Mouse (Mus musculus) retina, postnatal 7 days (tissue): ENCODE measurements around the gene Tcf12.

Experiments used
- DNase-seq: peaks from one replicate; pipeline ENCODE4 v3.0.0-alpha.2; 2012; ENCODE audit warnings: low read depth, low spot score

Gene Tcf12

GRCm38 (mm10) chr9:72111622-72112550, at the start of gene Tcf12:
Tcf12 (minus strand) TSS chr9:72111871.
- peak; percentile 86 for DNase-seq

- no peak for DNase-seq
Measured at GRCm38 (mm10) chr9:72158392-72158791, 46.7 kb upstream of the Tcf12 start.

- no peak for DNase-seq
Measured at GRCm38 (mm10) chr9:72157091-72157490, 45.4 kb upstream of the Tcf12 start.

GRCm38 (mm10) chr9:72155250-72156138, 43.8 kb upstream of the Tcf12 start:
- no peak for DNase-seq

- no peak for DNase-seq
Measured at GRCm38 (mm10) chr9:72144148-72144547, 32.5 kb upstream of the Tcf12 start.

GRCm38 (mm10) chr9:72137899-72138298, 26.2 kb upstream of the Tcf12 start:
- DNase-seq = no peak

GRCm38 (mm10) chr9:72133772-72134245, 22.1 kb upstream of the Tcf12 start:
- DNase-seq = no peak

GRCm38 (mm10) chr9:72133089-72133771, 21.6 kb upstream of the Tcf12 start:
- DNase-seq = peak; percentile 88

- no peak for DNase-seq
Measured at GRCm38 (mm10) chr9:72132728-72133088, 21.0 kb upstream of the Tcf12 start.

- no peak for DNase-seq
Measured at GRCm38 (mm10) chr9:72129884-72130283, 18.2 kb upstream of the Tcf12 start.

- DNase-seq = no peak
Measured at GRCm38 (mm10) chr9:72125442-72125841, 13.8 kb upstream of the Tcf12 start.

GRCm38 (mm10) chr9:72118490-72118889, 6.8 kb upstream of the Tcf12 start:
- DNase-seq = no peak

- no peak for DNase-seq
Measured at GRCm38 (mm10) chr9:72111004-72111621, 558 bp downstream of the Tcf12 start.

GRCm38 (mm10) chr9:72110627-72111003, 1.1 kb downstream of the Tcf12 start:
- peak; percentile 49 for DNase-seq

- no peak for DNase-seq
Measured at GRCm38 (mm10) chr9:72103471-72103870, 8.2 kb downstream of the Tcf12 start.

GRCm38 (mm10) chr9:72099945-72100685, 11.6 kb downstream of the Tcf12 start:
- no peak for DNase-seq

- DNase-seq = no peak
Measured at GRCm38 (mm10) chr9:72098056-72098455, 13.6 kb downstream of the Tcf12 start.

GRCm38 (mm10) chr9:72097083-72097482, 14.6 kb downstream of the Tcf12 start:
- DNase-seq = no peak

GRCm38 (mm10) chr9:72094675-72095074, 17.0 kb downstream of the Tcf12 start:
- no peak for DNase-seq

- DNase-seq = no peak
Measured at GRCm38 (mm10) chr9:72092191-72092590, 19.5 kb downstream of the Tcf12 start.
